Mouse (Mus musculus) retina, postnatal 1 day (tissue): Measurements from ENCODE around the gene Chst14.

Source experiments
- DNase-seq: peaks from one replicate; pipeline ENCODE4 v3.0.0-alpha.2; 2012

Chst14 gene

GRCm38 (mm10) chr2:118972048-118972447 lies 45.8 kb downstream of the Chst14 start:
- DNase-seq, result no peak

- peak; percentile 91 for DNase-seq
Measured at GRCm38 (mm10) chr2:118972687-118973376, 46.5 kb downstream of the Chst14 start.

GRCm38 (mm10) chr2:118975855-118976254 lies 49.6 kb downstream of the Chst14 start:
- DNase-seq, result no peak

GRCm38 (mm10) chr2:118976282-118976929 lies 50.1 kb downstream of the Chst14 start:
- DNase-seq, result peak; percentile 90

GRCm38 (mm10) chr2:118976941-118977340 lies 50.6 kb downstream of the Chst14 start:
- DNase-seq, result no peak

- peak; percentile 60 for DNase-seq
Measured at GRCm38 (mm10) chr2:118978064-118978463, 51.8 kb downstream of the Chst14 start.
